Comparison of ENCODE assay signal across 9 mouse cellular contexts in the genomic region with DNA sequence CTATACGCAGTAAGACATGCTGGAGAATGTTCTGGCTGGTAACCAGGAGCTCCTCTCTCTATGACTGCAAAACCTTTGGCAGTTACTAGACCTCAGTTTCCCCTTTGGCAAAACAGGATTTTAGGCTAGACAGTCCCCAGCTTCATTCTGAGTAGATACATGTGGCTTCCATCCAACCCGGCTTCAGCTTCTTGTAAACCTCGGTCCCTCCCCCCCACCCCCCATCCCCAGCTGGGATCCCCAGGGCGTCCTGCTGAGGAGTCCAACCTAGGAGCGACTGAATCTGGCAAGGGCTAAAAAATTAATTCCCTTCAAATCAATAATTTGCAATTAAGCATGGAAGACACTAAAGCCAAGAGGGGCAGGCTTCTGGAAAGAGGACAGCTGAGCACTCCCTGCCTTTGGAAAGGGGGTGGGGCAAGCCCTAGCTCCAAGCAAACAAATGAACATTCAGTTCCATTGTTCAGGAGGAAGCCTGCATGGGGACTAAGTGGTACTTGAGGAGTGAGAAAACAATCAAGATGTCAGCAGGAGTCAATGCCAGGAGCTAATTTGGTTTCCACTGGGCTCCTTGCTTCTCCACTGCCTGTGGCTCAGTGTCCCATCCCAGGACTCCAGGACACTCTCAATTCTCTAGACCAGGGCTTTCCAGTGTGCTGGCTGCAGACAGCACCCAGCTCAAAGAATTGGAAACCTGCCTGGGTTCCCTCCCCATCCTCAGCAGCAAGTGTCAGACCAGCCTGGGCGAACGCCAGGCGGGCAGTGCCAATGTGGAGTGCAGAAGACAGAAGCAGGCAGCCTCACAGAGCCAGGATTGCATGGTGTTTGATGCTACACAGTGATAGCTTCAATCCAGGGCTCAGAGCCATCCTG.
A peak's percentile ranks its signal among the peaks of the same experiment; 100 is the strongest.
DNase-seq lines count a peak whose midpoint lies in the region; ATAC-seq lines count a peak whose summit lies in the region.
"Had no signal": no experiment of that assay in that cellular context is flagged by ENCODE, and none has a peak within 500 bp of the region (broad histone marks: within the 10 kb centered on the region; RNA-seq: fewer than 3 reads in every experiment).

No protein-coding gene starts in this region.

- no peak overlapping the region for H3K9ac ChIP-seq in forebrain, embryonic 15.5 days (replicated peaks)

- DNase-seq in ovary, postnatal 36 days (ENCODE audit: low spot score): peak; percentile 7
- no peak for DNase-seq in ovary, postnatal 14 days (ENCODE audit: low spot score)
- peak; percentile 60 for DNase-seq in heart, postnatal 4 days
- no peak for DNase-seq in limb, embryonic 10.5 days (ENCODE audit: low spot score)
- peak; percentile 62 for DNase-seq in retina, embryonic 14.5 days (ENCODE audit: low spot score)
- no peak for DNase-seq in urinary bladder, postnatal 4 days (ENCODE audit: low spot score in 2 of 2)
- DNase-seq in c-Kit-positive CD71-positive TER-119-positive erythroid progenitor cells, embryonic 14.5 days (ENCODE audit: low spot score): no peak

- ATAC-seq in forebrain, embryonic 15.5 days (replicated peaks): peak; percentile 76

- no peaks in the 10 kb centered on the region for H3K27me3 ChIP-seq in forebrain, embryonic 15.5 days
- H3K27me3 ChIP-seq in limb, embryonic 10.5 days (ENCODE audit: low read depth, poor library complexity, severe bottlenecking): no peaks in the 10 kb centered on the region

- no peak overlapping the region for H3K4me3 ChIP-seq in forebrain, embryonic 15.5 days
- no peak overlapping the region for H3K4me3 ChIP-seq in limb, embryonic 10.5 days
- H3K4me3 ChIP-seq: erythroblast, embryonic 14.5 days had no signal

- H3K27ac ChIP-seq in forebrain, embryonic 15.5 days (replicated peaks): peak overlapping the region; percentile 31; the same call in 1 of the 2 replicates
- peak overlapping the region; percentile 21; the same call in 1 of the 2 replicates for H3K27ac ChIP-seq in limb, embryonic 10.5 days

- WGBS in forebrain, embryonic 15.5 days: 9% methylated on average over 8 of the region's 8 CpGs
- 48% methylated on average over 8 of the region's 8 CpGs for WGBS in limb, embryonic 10.5 days

- no peak overlapping the region for H3K4me2 ChIP-seq in forebrain, embryonic 15.5 days (replicated peaks)

- no peaks in the 10 kb centered on the region for H3K36me3 ChIP-seq in forebrain, embryonic 15.5 days
- H3K36me3 ChIP-seq in limb, embryonic 10.5 days: no peaks in the 10 kb centered on the region

- peaks cover 26% of the 10 kb centered on the region for H3K4me1 ChIP-seq in forebrain, embryonic 15.5 days
- H3K4me1 ChIP-seq in limb, embryonic 10.5 days: peaks cover 26% of the 10 kb centered on the region

- no peaks in the 10 kb centered on the region for H3K9me3 ChIP-seq in forebrain, embryonic 15.5 days
- H3K9me3 ChIP-seq in limb, embryonic 10.5 days (replicated peaks): no peaks in the 10 kb centered on the region

Comparison
In these comparisons a context has a peak if more than half of its experiments do, and no peak if none do; other contexts are left out.
1. DNase-seq: peak in ovary, postnatal 36 days (single experiment), heart, postnatal 4 days (single experiment) and retina, embryonic 14.5 days (single experiment); none in ovary, postnatal 14 days (single experiment), limb, embryonic 10.5 days (single experiment), urinary bladder, postnatal 4 days (0 of 2) and c-Kit-positive CD71-positive TER-119-positive erythroid progenitor cells, embryonic 14.5 days (single experiment).